Mouse (Mus musculus): ENCODE measurements around the gene Pitpnm3. TPM values are rescaled to one million over a fixed set of nuclear protein-coding genes. Genes with fewer than 3 reads are reported as not detected.

Pitpnm3 gene
- polyA plus RNA-seq, 2 experiments: 0.40 to 1.0 TPM

GRCm38 (mm10) chr11:72002138-72002853, 133.3 kb downstream of the Pitpnm3 start:
- Histone ChIP-seq H3K9ac (ENCODE audit: low read depth, low read length, severe bottlenecking) (no peak overlapping the region), H3K36me3 (ENCODE audit: control insufficient read depth, insufficient read depth, low read length) (no peaks in the 10 kb centered on the region), H3K27me3 (ENCODE audit: control insufficient read depth, insufficient read depth, low read length) (no peaks in the 10 kb centered on the region), H3K4me1 (ENCODE audit: control insufficient read depth, insufficient read depth, low read length) (peaks cover 5% of the 10 kb centered on the region; the same call in 1 of the 2 replicates), H3K27ac (replicated peaks; ENCODE audit: low read depth, low read length) (no peak overlapping the region), H3K4me2 (replicated peaks; ENCODE audit: low read depth, low read length, severe bottlenecking) (no peak overlapping the region), H3K4me3 (replicated peaks; ENCODE audit: low read length) (no peak overlapping the region), H3K9me3 (ENCODE audit: control insufficient read depth, low read length) (no peaks in the 10 kb centered on the region)
- 51% methylated on average over 13 of the region's 13 CpGs for WGBS
- no peak for ATAC-seq (ENCODE audit: low FRiP score, low read depth)
- no peak for DNase-seq (ENCODE audit: low spot score)
- no peak for TF ChIP-seq POLR2A (IDR thresholded peaks at IDR 0.05; ENCODE audit: borderline replicate concordance, extremely low read depth, insufficient read depth, insufficient read length)

- Histone ChIP-seq H3K27me3 (ENCODE audit: control insufficient read depth, insufficient read depth, low read length) (no peaks in the 10 kb centered on the region), H3K4me1 (ENCODE audit: control insufficient read depth, insufficient read depth, low read length) (peaks cover 13% of the 10 kb centered on the region), H3K36me3 (ENCODE audit: control insufficient read depth, insufficient read depth, low read length) (no peaks in the 10 kb centered on the region), H3K27ac (replicated peaks; ENCODE audit: low read depth, low read length) (no peak overlapping the region), H3K4me2 (replicated peaks; ENCODE audit: low read depth, low read length, severe bottlenecking) (no peak overlapping the region), H3K4me3 (replicated peaks; ENCODE audit: low read length) (no peak overlapping the region), H3K9me3 (ENCODE audit: control insufficient read depth, low read length) (no peaks in the 10 kb centered on the region), H3K9ac (ENCODE audit: low read depth, low read length, severe bottlenecking) (no peak overlapping the region)
- DNase-seq (ENCODE audit: low spot score) (no peak), ATAC-seq (ENCODE audit: low FRiP score, low read depth) (no peak)
- 84% methylated on average over 6 of the region's 6 CpGs for WGBS
- no peak for TF ChIP-seq POLR2A (IDR thresholded peaks at IDR 0.05; ENCODE audit: borderline replicate concordance, extremely low read depth, insufficient read depth, insufficient read length)
These were observed 135.4 kb downstream of the Pitpnm3 start for GRCm38 (mm10) chr11:72000194-72000593.

Other genes starting within 250 kb of the Pitpnm3 start
- gene Aipl1, start 98.3 kb downstream of the Pitpnm3 start, polyA plus RNA-seq (2012; rRNA removed): 0.28 TPM in 2 replicates
- gene Aipl1, start 98.3 kb downstream of the Pitpnm3 start, polyA plus RNA-seq (2014; fragmentation: Nextera tagmentation; extraction: Ambion mirVana): 0.25 TPM in 1 of 2 replicates, not detected in the other
- 59.1 and 68.2 TPM in 2 replicates for gene Pimreg, start 93.7 kb downstream of the Pitpnm3 start, polyA plus RNA-seq (2012; rRNA removed)
- 87.9 and 88.8 TPM in 2 replicates for gene Pimreg, start 93.7 kb downstream of the Pitpnm3 start, polyA plus RNA-seq (2014; fragmentation: Nextera tagmentation; extraction: Ambion mirVana)
- 1.7 and 2.4 TPM in 2 replicates for gene Gm43951, start 71.1 kb upstream of the Pitpnm3 start, polyA plus RNA-seq (2012; rRNA removed)
- 0.12 TPM in 1 of 2 replicates, not detected in the other for gene Gm43951, start 71.1 kb upstream of the Pitpnm3 start, polyA plus RNA-seq (2014; fragmentation: Nextera tagmentation; extraction: Ambion mirVana)
- 15.3 and 19.2 TPM in 2 replicates for gene 4933427D14Rik, start 71.7 kb upstream of the Pitpnm3 start, polyA plus RNA-seq (2012; rRNA removed)
- gene 4933427D14Rik, start 71.7 kb upstream of the Pitpnm3 start, polyA plus RNA-seq (2014; fragmentation: Nextera tagmentation; extraction: Ambion mirVana): 11.1 and 15.6 TPM in 2 replicates
- gene Txndc17, start 71.8 kb upstream of the Pitpnm3 start, polyA plus RNA-seq (2012; rRNA removed): 86.9 and 133 TPM in 2 replicates
- gene Txndc17, start 71.8 kb upstream of the Pitpnm3 start, polyA plus RNA-seq (2014; fragmentation: Nextera tagmentation; extraction: Ambion mirVana): 235 and 239 TPM in 2 replicates
- gene Med31, start 79.8 kb upstream of the Pitpnm3 start, polyA plus RNA-seq (2012; rRNA removed): 32.9 and 33.2 TPM in 2 replicates
- gene Med31, start 79.8 kb upstream of the Pitpnm3 start, polyA plus RNA-seq (2014; fragmentation: Nextera tagmentation; extraction: Ambion mirVana): 39.0 and 46.2 TPM in 2 replicates
- gene Slc13a5, start 131.4 kb upstream of the Pitpnm3 start, polyA plus RNA-seq (2012; rRNA removed): 5.6 and 7.5 TPM in 2 replicates
- gene Slc13a5, start 131.4 kb upstream of the Pitpnm3 start, polyA plus RNA-seq (2014; fragmentation: Nextera tagmentation; extraction: Ambion mirVana): 1.7 and 3.0 TPM in 2 replicates
- 1.1 and 2.9 TPM in 2 replicates for gene Xaf1, start 165.9 kb upstream of the Pitpnm3 start, polyA plus RNA-seq (2012; rRNA removed)
- gene Xaf1, start 165.9 kb upstream of the Pitpnm3 start, polyA plus RNA-seq (2014; fragmentation: Nextera tagmentation; extraction: Ambion mirVana): 1.9 and 2.0 TPM in 2 replicates
- not detected in 2 replicates for gene Fbxo39, start 178.7 kb upstream of the Pitpnm3 start, polyA plus RNA-seq (2012; rRNA removed)
- not detected in 2 replicates for gene Fbxo39, start 178.7 kb upstream of the Pitpnm3 start, polyA plus RNA-seq (2014; fragmentation: Nextera tagmentation; extraction: Ambion mirVana)
- gene Tekt1, start 226.7 kb upstream of the Pitpnm3 start, polyA plus RNA-seq (2012; rRNA removed): 0.87 and 1.3 TPM in 2 replicates
- 1.5 and 2.2 TPM in 2 replicates for gene Tekt1, start 226.7 kb upstream of the Pitpnm3 start, polyA plus RNA-seq (2014; fragmentation: Nextera tagmentation; extraction: Ambion mirVana)